Mouse (Mus musculus) small intestine, adult 2 months (tissue): ENCODE data around the gene Foxn3. TPM values are rescaled to one million over a fixed set of nuclear protein-coding genes. Genes with fewer than 3 reads are reported as not detected.

ENCODE experiments used
- H3K27ac ChIP-seq: fragments of 200-500 bp; 2 replicates; pipeline ENCODE4 v1.5.1; 2012; ENCODE audit warnings: low read depth, low read length, control low read depth, inconsistent platforms; ENCODE audit not compliant: insufficient read depth
- H3K27me3 ChIP-seq: fragments of 200-500 bp; 2 replicates; pipeline ENCODE4 v1.6.1; 2012; ENCODE audit warnings: mild to moderate bottlenecking, moderate library complexity, low read length, inconsistent platforms; ENCODE audit not compliant: control insufficient read depth, insufficient read depth
- H3K36me3 ChIP-seq: fragments of 200-500 bp; 2 replicates; pipeline ENCODE4 v1.6.1; 2012; ENCODE audit warnings: mild to moderate bottlenecking, low read length, control low read depth, inconsistent platforms; ENCODE audit not compliant: control insufficient read depth, insufficient read depth
- H3K4me1 ChIP-seq: fragments of 200-500 bp; 2 replicates; pipeline ENCODE4 v1.6.1; 2012; ENCODE audit warnings: low read length, inconsistent platforms, mixed read lengths; ENCODE audit not compliant: control insufficient read depth, insufficient read depth, insufficient read length
- H3K4me3 ChIP-seq: fragments of 200-500 bp; 2 replicates; pipeline ENCODE4 v1.5.1; 2012; ENCODE audit warnings: low read depth, mild to moderate bottlenecking, control low read depth, inconsistent platforms, low read length, moderate library complexity
- CTCF ChIP-seq: fragments of 200-500 bp; IDR thresholded peaks from 2 replicates; pipeline ENCODE4 v1.5.1; 2012; ENCODE audit warnings: low read depth, mild to moderate bottlenecking, control low read depth, inconsistent platforms, low read length, moderate library complexity, mixed read lengths; ENCODE audit not compliant: insufficient replicate concordance, insufficient read length; ENCODE audit errors: extremely low read depth
- POLR2A ChIP-seq: fragments of 200-500 bp; IDR thresholded peaks from 2 replicates; pipeline ENCODE4 v1.6.1; 2012; ENCODE audit warnings: low read depth, mild to moderate bottlenecking, control low read depth, inconsistent platforms, low read length, moderate library complexity
- WGBS: fragments of 180-500 bp; shearing (Covaris S2); methylation state at CpG from one replicate; pipeline ENCODE4 v1.1.7; 2018; 5-methylcytosine and 5-hydroxymethylcytosine counted together
- polyA plus RNA-seq: library from polyadenylated mRNA; depleted of rRNA; stranded (reverse); fragments of >200 nt; gene quantifications from 2 replicates; pipeline ENCODE4 v1.2.3, GENCODE M21; 2012; rRNA removed

The Foxn3 gene
- polyA plus RNA-seq = 6.7 and 17.5 TPM in 2 replicates

- H3K27ac ChIP-seq = peak within 1 kb of the TSS; percentile 54
- H3K36me3 ChIP-seq = no peaks in the 10 kb centered on the region
- peak within 1 kb of the TSS; percentile 83 for H3K4me3 ChIP-seq
- H3K4me1 ChIP-seq = peaks cover 3% of the 10 kb centered on the region; the same call in 1 of the 2 replicates
- TF ChIP-seq POLR2A (no peak), CTCF (no peak)
- under 1% methylated on average over 66 of the region's 66 CpGs for WGBS
- no peaks in the 10 kb centered on the region for H3K27me3 ChIP-seq
These were observed at the start of gene Foxn3 for GRCm38 (mm10) chr12:99563219-99564059. Foxn3 (minus strand) TSS chr12:99563582.

- H3K27me3 ChIP-seq = no peaks in the 10 kb centered on the region
- TF ChIP-seq POLR2A (no peak), CTCF (no peak)
- 35% methylated on average over 9 of the region's 9 CpGs for WGBS
- no peaks in the 10 kb centered on the region for H3K36me3 ChIP-seq
- H3K4me3 ChIP-seq = no peak overlapping the region
- no peak overlapping the region for H3K27ac ChIP-seq
- H3K4me1 ChIP-seq = no peaks in the 10 kb centered on the region
These were observed 48.9 kb upstream of the Foxn3 start for GRCm38 (mm10) chr12:99612181-99612871.

- WGBS = 88% methylated on average over 7 of the region's 7 CpGs
- TF ChIP-seq POLR2A (no peak), CTCF (no peak)
- no peak overlapping the region for H3K4me3 ChIP-seq
- no peaks in the 10 kb centered on the region for H3K36me3 ChIP-seq
- no peak overlapping the region for H3K27ac ChIP-seq
- H3K27me3 ChIP-seq = no peaks in the 10 kb centered on the region
- no peaks in the 10 kb centered on the region for H3K4me1 ChIP-seq
These were observed 47.5 kb upstream of the Foxn3 start for GRCm38 (mm10) chr12:99610868-99611267.

- WGBS = 89% methylated on average over 16 of the region's 16 CpGs
- Histone ChIP-seq H3K27ac (no peak overlapping the region), H3K4me3 (no peak overlapping the region), H3K4me1 (no peaks in the 10 kb centered on the region), H3K27me3 (no peaks in the 10 kb centered on the region), H3K36me3 (no peaks in the 10 kb centered on the region)
- no peak for TF ChIP-seq POLR2A
- TF ChIP-seq CTCF = no peak
These were observed 46.9 kb upstream of the Foxn3 start for GRCm38 (mm10) chr12:99610069-99610815.

GRCm38 (mm10) chr12:99609643-99610042, 46.3 kb upstream of the Foxn3 start:
- TF ChIP-seq CTCF = no peak
- no peak for TF ChIP-seq POLR2A
- H3K27ac ChIP-seq = no peak overlapping the region
- no peaks in the 10 kb centered on the region for H3K36me3 ChIP-seq
- no peaks in the 10 kb centered on the region for H3K27me3 ChIP-seq
- no peak overlapping the region for H3K4me3 ChIP-seq
- 85% methylated on average over 5 of the region's 5 CpGs for whole genome bisulfite sequencing
- H3K4me1 ChIP-seq = no peaks in the 10 kb centered on the region

- no peak for TF ChIP-seq POLR2A
- no peak for TF ChIP-seq CTCF
- Histone ChIP-seq H3K36me3 (no peaks in the 10 kb centered on the region), H3K27me3 (no peaks in the 10 kb centered on the region), H3K4me3 (no peak overlapping the region), H3K27ac (no peak overlapping the region), H3K4me1 (no peaks in the 10 kb centered on the region)
- WGBS = 65% methylated on average over 10 of the region's 10 CpGs
These were observed 45.0 kb upstream of the Foxn3 start for GRCm38 (mm10) chr12:99608279-99608955.
